Mouse (Mus musculus) ES-E14 (cell line): ENCODE measurements around the gene Polr2j. TPM values are rescaled to one million over a fixed set of nuclear protein-coding genes. Genes with fewer than 3 reads are reported as not detected.

Source experiments
- DNase-seq: peaks from one replicate; pipeline ENCODE4 v3.0.0-alpha.2; 2013; ENCODE audit warnings: low read depth, low spot score
- H3K27ac ChIP-seq: 2 replicates; pipeline ENCODE4 v1.5.1; 2012; ENCODE audit warnings: low read depth, mild to moderate bottlenecking, low read length, moderate library complexity, mixed read lengths; ENCODE audit not compliant: poor library complexity, insufficient read depth, severe bottlenecking
- H3K36me3 ChIP-seq: 2 replicates; pipeline ENCODE4 v1.6.1; 2012; ENCODE audit warnings: mild to moderate bottlenecking, low read length, moderate library complexity, mixed read lengths; ENCODE audit not compliant: control insufficient read depth, poor library complexity, insufficient read depth, severe bottlenecking
- H3K4me1 ChIP-seq, 2 experiments: fragments of 150-350 bp in 1 of 2; sonication (generic) in 1 of 2; 2 replicates each; pipeline ENCODE4 v1.6.1; 2012; ENCODE audit warnings: low read length in 2 of 2, mild to moderate bottlenecking in 1 of 2, mixed read lengths in 1 of 2; ENCODE audit not compliant: control insufficient read depth in 2 of 2, insufficient read depth in 2 of 2, poor library complexity in 1 of 2
- H3K4me3 ChIP-seq, 2 experiments: fragments of 150-350 bp in 1 of 2; sonication (generic) in 1 of 2; 2 replicates each; pipeline ENCODE4 v1.5.1; 2012; ENCODE audit warnings: low read length in 2 of 2, low read depth in 1 of 2, mild to moderate bottlenecking in 1 of 2, mixed read lengths in 1 of 2; ENCODE audit not compliant: insufficient read depth in 1 of 2, poor library complexity in 1 of 2, severe bottlenecking in 1 of 2
- H3K9ac ChIP-seq: 2 replicates; pipeline ENCODE4 v1.6.1; 2012; ENCODE audit warnings: low read depth, mild to moderate bottlenecking, low read length, mixed read lengths; ENCODE audit not compliant: poor library complexity, insufficient read depth, severe bottlenecking
- H3K9me3 ChIP-seq: fragments of 150-350 bp; sonication (generic); 2 replicates; pipeline ENCODE4 v1.6.1; 2012; ENCODE audit warnings: low read depth, mild to moderate bottlenecking, low read length; ENCODE audit not compliant: control insufficient read depth, insufficient read depth
- CHD2 ChIP-seq: IDR thresholded peaks from 2 replicates; pipeline ENCODE4 v1.6.1; 2014; ENCODE audit warnings: mild to moderate bottlenecking, low read depth, low read length, inconsistent platforms
- HCFC1 ChIP-seq: IDR thresholded peaks from 2 replicates; pipeline ENCODE4 v1.6.1; 2012; ENCODE audit warnings: low read length, inconsistent platforms, borderline replicate concordance; ENCODE audit not compliant: insufficient read depth
- MAFK ChIP-seq: IDR thresholded peaks from 2 replicates; pipeline ENCODE4 v1.6.1; 2014; ENCODE audit warnings: mild to moderate bottlenecking, low read depth, low read length, inconsistent platforms; ENCODE audit not compliant: insufficient read depth
- ZC3H11A ChIP-seq: IDR thresholded peaks from 2 replicates; pipeline ENCODE4 v1.6.1; 2012; ENCODE audit warnings: low read depth, mild to moderate bottlenecking, inconsistent platforms, low read length, borderline replicate concordance
- ZNF384 ChIP-seq: IDR thresholded peaks from 2 replicates; pipeline ENCODE4 v1.6.1; 2012; ENCODE audit warnings: low read depth, low read length, inconsistent platforms
- in situ Hi-C, 2 experiments: fragments of 600-800 bp; cut with MboI; formaldehyde crosslinking; loops; one replicate each; pipeline ENCODE4 v1.15.1; 2025; ENCODE audit warnings: low sequenced_read_pairs in 2 of 2, inconsistent platforms in 1 of 2; ENCODE audit not compliant: unreplicated experiment in 2 of 2
- total RNA-seq: library from RNA; depleted of rRNA; stranded (reverse); fragments of 300-350 nt; gene quantifications from 2 replicates; pipeline ENCODE4 v1.2.3, GENCODE M21; 2012; rRNA removed

Gene Polr2j
- total RNA-seq, result 168 and 195 TPM in 2 replicates

GRCm38 (mm10) chr5:136115891-136116783 is at the start of gene Polr2j:
Polr2j (plus strand) TSS chr5:136116631.
- H3K36me3 ChIP-seq, result peaks cover 14% of the 10 kb centered on the region
- peak within 1 kb of the TSS; percentile 84 for H3K9ac ChIP-seq
- peak within 1 kb of the TSS; percentile 83 to 93 for H3K4me3 ChIP-seq
- H3K27ac ChIP-seq, result no peak within 1 kb of the TSS
- peak; percentile 76; the same call in 1 of the 2 replicates for TF ChIP-seq HCFC1
- TF ChIP-seq MAFK, result no peak; the same call in 1 of the 2 replicates
- TF ChIP-seq ZNF384, result no peak
- H3K4me1 ChIP-seq, result peaks cover 4 to 17% of the 10 kb centered on the region in 2 experiments; a peak in 3 of 4 replicates
- peak; percentile 96 for DNase-seq
- no peaks in the 10 kb centered on the region for H3K9me3 ChIP-seq
- in situ Hi-C loops, result no loop called here

GRCm38 (mm10) chr5:136069411-136069810 is 47.0 kb upstream of the Polr2j start:
- H3K4me3 ChIP-seq, result no peak overlapping the region
- in situ Hi-C loops, result no loop called here
- DNase-seq, result no peak
- no peak overlapping the region for H3K9ac ChIP-seq
- H3K4me1 ChIP-seq, result peaks cover 2 to 13% of the 10 kb centered on the region in 2 experiments; a peak in 2 of 4 replicates
- TF ChIP-seq ZNF384 (no peak), ZC3H11A (no peak)
- H3K9me3 ChIP-seq, result no peaks in the 10 kb centered on the region
- H3K27ac ChIP-seq, result no peak overlapping the region
- no peaks in the 10 kb centered on the region for H3K36me3 ChIP-seq

- DNase-seq, result no peak
- TF ChIP-seq ZC3H11A, result no peak
- no peak for TF ChIP-seq CHD2
- TF ChIP-seq ZNF384, result no peak
- no peak for TF ChIP-seq HCFC1
- no peak for TF ChIP-seq MAFK
- H3K4me3 ChIP-seq, result no peak overlapping the region
- H3K27ac ChIP-seq, result peak overlapping the region; percentile 15; the same call in 1 of the 2 replicates
- H3K36me3 ChIP-seq, result no peaks in the 10 kb centered on the region
- no peak overlapping the region for H3K9ac ChIP-seq
- peaks cover 6 to 21% of the 10 kb centered on the region in 2 experiments; a peak in 2 of 4 replicates for H3K4me1 ChIP-seq
- no peaks in the 10 kb centered on the region for H3K9me3 ChIP-seq
- in situ Hi-C loops, result no loop called here
Observed at GRCm38 (mm10) chr5:136073051-136073450, 43.4 kb upstream of the Polr2j start.

GRCm38 (mm10) chr5:136073526-136073925 is 42.9 kb upstream of the Polr2j start:
- in situ Hi-C loops, result no loop called here
- no peak for DNase-seq
- Histone ChIP-seq H3K9ac (no peak overlapping the region), H3K9me3 (no peaks in the 10 kb centered on the region), H3K36me3 (no peaks in the 10 kb centered on the region), H3K27ac (peak overlapping the region; percentile 15; the same call in 1 of the 2 replicates), H3K4me1 (peaks cover 6 to 21% of the 10 kb centered on the region in 2 experiments; a peak in 2 of 4 replicates), H3K4me3 (no peak overlapping the region)
- TF ChIP-seq ZNF384 (no peak), ZC3H11A (no peak), CHD2 (no peak)

GRCm38 (mm10) chr5:136075076-136075475 is 41.4 kb upstream of the Polr2j start:
- in situ Hi-C loops, result no loop called here
- TF ChIP-seq HCFC1, result no peak
- Histone ChIP-seq H3K9me3 (no peaks in the 10 kb centered on the region), H3K9ac (no peak overlapping the region), H3K36me3 (no peaks in the 10 kb centered on the region), H3K4me1 (peaks cover 6 to 18% of the 10 kb centered on the region in 2 experiments; a peak in 2 of 4 replicates), H3K27ac (no peak overlapping the region), H3K4me3 (no peak overlapping the region)
- DNase-seq, result no peak
